Mouse (Mus musculus) embryonic facial prominence, embryonic 11.5 days (tissue): Measurements from ENCODE around the gene Srrm4. TPM values are rescaled to one million over a fixed set of nuclear protein-coding genes. Genes with fewer than 3 reads are reported as not detected.

Source experiments
- ATAC-seq: fragments of 200-750 bp; cut with Nextera tagmentation; replicated peaks from 2 replicates; pipeline ENCODE4 v1.8.0; 2017; ENCODE audit warnings: low read depth; ENCODE audit not compliant: insufficient number of reproducible peaks, low FRiP score, low TSS enrichment
- DNase-seq: peaks from one replicate; pipeline ENCODE4 v3.0.0-alpha.2; 2015; ENCODE audit warnings: low spot score
- H3K27ac ChIP-seq: fragments of 300-500 bp; sonication (generic); replicated peaks from 2 replicates; pipeline ENCODE4 v1.5.1; 2014; ENCODE audit warnings: mild to moderate bottlenecking, low read depth, low read length, control low read depth
- H3K27me3 ChIP-seq: fragments of 300-500 bp; sonication (generic); 2 replicates; pipeline ENCODE4 v1.6.1; 2014; ENCODE audit warnings: mild to moderate bottlenecking, low read length, moderate library complexity, mixed read lengths; ENCODE audit not compliant: control insufficient read depth, insufficient read depth
- H3K36me3 ChIP-seq: fragments of 300-500 bp; sonication (generic); replicated peaks from 2 replicates; pipeline ENCODE4 v1.6.1; 2014; ENCODE audit warnings: low read depth, mild to moderate bottlenecking, low read length, moderate library complexity, mixed read lengths; ENCODE audit not compliant: control insufficient read depth, insufficient read depth
- H3K4me1 ChIP-seq: fragments of 300-500 bp; sonication (generic); 2 replicates; pipeline ENCODE4 v1.6.1; 2014; ENCODE audit warnings: low read length, mixed read lengths; ENCODE audit not compliant: control insufficient read depth, insufficient read depth
- H3K4me2 ChIP-seq: fragments of 300-500 bp; sonication (generic); 2 replicates; pipeline ENCODE4 v1.6.1; 2014; ENCODE audit warnings: low read depth, mild to moderate bottlenecking, control low read depth, low read length, moderate library complexity
- H3K4me3 ChIP-seq: fragments of 300-500 bp; sonication (generic); 2 replicates; pipeline ENCODE4 v1.5.1; 2014; ENCODE audit warnings: low read depth, low read length, control low read depth
- H3K9ac ChIP-seq: fragments of 300-500 bp; sonication (generic); replicated peaks from 2 replicates; pipeline ENCODE4 v1.6.1; 2014; ENCODE audit warnings: mild to moderate bottlenecking, control low read depth, low read length
- H3K9me3 ChIP-seq: fragments of 300-500 bp; sonication (generic); replicated peaks from 2 replicates; pipeline ENCODE4 v1.6.1; 2016; ENCODE audit warnings: mild to moderate bottlenecking, low read length, inconsistent platforms, mixed read lengths; ENCODE audit not compliant: control insufficient read depth
- WGBS: fragments of 180-500 bp; shearing (Covaris S2); extraction: QIAGEN DNeasy Blood & Tissue Kit; methylation state at CpG from one replicate; pipeline ENCODE4 v1.1.7; 2014; 5-methylcytosine and 5-hydroxymethylcytosine counted together
- polyA plus RNA-seq: library from polyadenylated mRNA; unstranded; fragments of >200 nt; fragmentation: Nextera tagmentation; extraction: Ambion mirVana; gene quantifications from 2 replicates; pipeline ENCODE4 v1.2.1, GENCODE M21; 2014

The Srrm4 gene
- polyA plus RNA-seq, 1 experiment from 2014 or later, result 3.4 TPM

DNA sequence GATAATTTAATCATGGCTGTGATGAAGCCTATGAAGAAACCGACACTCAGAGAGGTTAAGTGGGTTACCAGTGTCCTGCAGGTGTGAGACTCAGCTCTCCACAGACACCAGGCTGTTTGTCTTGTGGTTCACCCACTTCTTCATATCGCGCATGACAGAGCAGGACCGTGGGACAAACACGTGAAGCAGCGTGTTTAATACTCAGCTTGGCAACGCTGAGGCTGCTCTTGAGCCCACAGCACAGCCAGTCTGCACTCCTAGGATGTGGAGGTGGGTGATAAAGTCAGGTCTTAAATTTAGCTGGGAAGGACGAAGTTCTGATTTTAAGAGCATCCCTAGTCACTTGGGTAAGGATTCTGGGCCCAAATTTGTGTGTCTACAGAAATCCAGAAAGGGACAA lies 68.1 kb downstream of the Srrm4 start:
- DNase-seq (no peak), ATAC-seq (no peak)
- Histone ChIP-seq H3K9me3 (no peaks in the 10 kb centered on the region), H3K27me3 (no peaks in the 10 kb centered on the region), H3K4me2 (no peak overlapping the region), H3K36me3 (no peaks in the 10 kb centered on the region), H3K4me1 (no peaks in the 10 kb centered on the region), H3K27ac (no peak overlapping the region), H3K4me3 (no peak overlapping the region), H3K9ac (no peak overlapping the region)
- 86% methylated on average over 8 of the region's 8 CpGs for WGBS

DNA sequence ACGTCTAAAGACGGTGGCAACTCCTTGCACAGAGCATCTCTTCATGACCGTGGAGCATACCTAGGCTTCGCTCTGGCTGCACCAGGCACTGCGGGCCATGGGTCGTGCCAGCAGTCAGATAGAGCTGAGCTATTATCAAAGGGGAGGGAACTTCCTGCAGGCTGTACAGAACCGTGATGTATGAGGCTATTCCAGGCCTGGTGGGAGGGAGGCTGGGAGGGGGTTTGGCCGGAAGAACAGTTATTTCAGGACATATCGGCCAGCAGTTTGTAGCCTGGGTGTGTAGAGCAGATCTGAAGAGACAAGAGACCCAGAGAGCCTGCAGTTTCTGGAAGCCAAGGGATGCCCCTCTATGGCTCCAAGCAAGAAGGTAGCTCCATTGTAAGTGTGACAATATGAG lies 68.5 kb downstream of the Srrm4 start:
- no peak overlapping the region for H3K9ac ChIP-seq
- no peak overlapping the region for H3K27ac ChIP-seq
- WGBS, result 76% methylated on average over 9 of the region's 9 CpGs
- no peak overlapping the region for H3K4me2 ChIP-seq
- H3K4me3 ChIP-seq, result no peak overlapping the region
- H3K27me3 ChIP-seq, result no peaks in the 10 kb centered on the region
- no peaks in the 10 kb centered on the region for H3K4me1 ChIP-seq
- H3K36me3 ChIP-seq, result no peaks in the 10 kb centered on the region
- ATAC-seq (no peak), DNase-seq (no peak)
- H3K9me3 ChIP-seq, result no peaks in the 10 kb centered on the region

DNA sequence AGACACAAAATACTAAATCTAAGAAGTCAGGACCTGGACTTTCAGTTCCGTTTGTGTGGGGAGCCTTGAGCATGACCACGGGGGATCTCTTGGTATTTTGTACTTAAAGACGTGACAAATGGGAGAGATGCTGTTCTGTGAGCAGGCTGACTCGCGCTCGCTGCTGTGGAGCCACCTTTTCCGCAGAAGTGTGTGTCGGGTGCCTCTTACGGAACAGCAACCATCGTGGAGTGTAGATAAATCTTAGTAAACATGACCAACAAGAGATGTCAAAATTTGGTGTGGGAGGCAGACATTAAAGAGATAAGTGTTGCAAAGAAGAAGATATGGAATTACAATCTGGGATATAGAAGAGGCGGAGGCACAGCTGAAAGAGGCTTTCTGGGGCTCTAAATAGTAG lies 69.3 kb downstream of the Srrm4 start:
- Histone ChIP-seq H3K4me2 (no peak overlapping the region), H3K9me3 (no peaks in the 10 kb centered on the region), H3K4me1 (no peaks in the 10 kb centered on the region), H3K27me3 (no peaks in the 10 kb centered on the region), H3K4me3 (no peak overlapping the region), H3K9ac (no peak overlapping the region), H3K27ac (no peak overlapping the region), H3K36me3 (no peaks in the 10 kb centered on the region)
- ATAC-seq (no peak), DNase-seq (no peak)
- WGBS, result 87% methylated on average over 11 of the region's 11 CpGs

DNA sequence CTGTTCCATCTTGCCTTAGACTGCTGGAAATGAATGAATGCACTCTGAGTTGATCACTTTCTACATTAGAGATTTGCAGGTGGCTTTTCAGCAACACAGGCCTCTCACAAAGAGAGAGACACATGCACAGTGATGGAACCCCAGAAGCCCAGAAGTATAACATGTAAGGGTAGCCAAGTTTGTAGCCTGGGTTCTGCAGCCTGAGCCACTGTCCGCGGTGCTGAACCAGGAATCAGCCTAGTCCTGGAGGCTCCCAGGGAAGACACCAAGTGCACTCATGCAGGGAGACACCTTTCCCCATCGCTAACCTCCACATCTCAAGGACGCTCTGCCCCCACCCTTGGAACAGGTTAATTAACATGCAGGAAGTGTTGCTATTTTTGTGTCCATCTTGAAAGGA lies 73.6 kb downstream of the Srrm4 start:
- H3K4me3 ChIP-seq, result no peak overlapping the region
- no peaks in the 10 kb centered on the region for H3K9me3 ChIP-seq
- 18% methylated on average over 4 of the region's 4 CpGs for WGBS
- H3K36me3 ChIP-seq, result no peaks in the 10 kb centered on the region
- H3K4me2 ChIP-seq, result no peak overlapping the region
- DNase-seq (peak; percentile 69), ATAC-seq (no peak)
- no peaks in the 10 kb centered on the region for H3K4me1 ChIP-seq
- no peak overlapping the region for H3K27ac ChIP-seq
- H3K9ac ChIP-seq, result no peak overlapping the region
- no peaks in the 10 kb centered on the region for H3K27me3 ChIP-seq

DNA sequence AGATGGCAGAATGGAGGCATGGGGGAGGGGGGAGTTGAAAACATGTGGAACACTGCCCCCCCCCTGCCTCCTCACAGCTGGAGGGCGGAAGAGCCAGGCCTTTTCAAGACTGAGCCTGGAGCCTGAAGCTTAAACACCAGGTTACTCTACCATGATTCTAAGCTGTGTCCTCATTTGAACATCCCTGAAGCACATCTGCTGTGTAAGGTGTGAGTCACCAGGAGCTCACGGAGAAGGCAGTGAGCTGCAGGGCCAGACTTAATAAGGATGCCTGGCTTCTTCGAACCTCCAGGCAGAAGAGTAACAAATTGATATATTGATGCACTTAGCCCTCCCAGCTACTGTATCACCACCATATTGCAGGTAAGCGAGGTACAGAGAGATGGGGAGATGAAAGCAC lies 79.5 kb downstream of the Srrm4 start:
- 82% methylated on average over 4 of the region's 4 CpGs for WGBS
- no peak overlapping the region for H3K4me3 ChIP-seq
- DNase-seq, result no peak
- H3K27me3 ChIP-seq, result no peaks in the 10 kb centered on the region
- H3K4me1 ChIP-seq, result no peaks in the 10 kb centered on the region
- no peak for ATAC-seq
- H3K4me2 ChIP-seq, result no peak overlapping the region
- no peaks in the 10 kb centered on the region for H3K9me3 ChIP-seq
- no peaks in the 10 kb centered on the region for H3K36me3 ChIP-seq
- no peak overlapping the region for H3K9ac ChIP-seq
- H3K27ac ChIP-seq, result no peak overlapping the region

DNA sequence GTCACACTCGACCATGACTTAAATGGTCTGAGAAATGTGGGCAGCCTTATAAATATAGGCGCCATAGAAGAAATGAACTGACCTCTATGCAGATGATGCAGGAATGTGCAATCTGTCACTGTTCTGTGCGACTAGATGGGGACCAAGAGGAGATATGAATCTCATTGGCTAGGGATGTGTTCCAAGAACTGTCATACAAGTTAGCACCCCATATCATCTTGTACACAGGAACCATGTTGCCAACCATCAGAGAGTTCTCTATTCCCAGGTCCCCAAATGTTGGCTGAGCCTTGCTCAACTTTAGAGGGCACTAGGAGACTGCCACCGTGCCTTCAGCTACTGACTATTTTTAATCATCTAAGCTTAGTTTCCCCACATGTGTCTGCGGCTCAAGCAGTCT lies 81.4 kb downstream of the Srrm4 start:
- WGBS, result 83% methylated on average over 5 of the region's 5 CpGs
- Histone ChIP-seq H3K9me3 (no peaks in the 10 kb centered on the region), H3K4me3 (no peak overlapping the region), H3K36me3 (no peaks in the 10 kb centered on the region), H3K9ac (no peak overlapping the region), H3K4me2 (no peak overlapping the region), H3K27me3 (no peaks in the 10 kb centered on the region), H3K27ac (no peak overlapping the region), H3K4me1 (no peaks in the 10 kb centered on the region)
- DNase-seq, result no peak
- no peak for ATAC-seq

DNA sequence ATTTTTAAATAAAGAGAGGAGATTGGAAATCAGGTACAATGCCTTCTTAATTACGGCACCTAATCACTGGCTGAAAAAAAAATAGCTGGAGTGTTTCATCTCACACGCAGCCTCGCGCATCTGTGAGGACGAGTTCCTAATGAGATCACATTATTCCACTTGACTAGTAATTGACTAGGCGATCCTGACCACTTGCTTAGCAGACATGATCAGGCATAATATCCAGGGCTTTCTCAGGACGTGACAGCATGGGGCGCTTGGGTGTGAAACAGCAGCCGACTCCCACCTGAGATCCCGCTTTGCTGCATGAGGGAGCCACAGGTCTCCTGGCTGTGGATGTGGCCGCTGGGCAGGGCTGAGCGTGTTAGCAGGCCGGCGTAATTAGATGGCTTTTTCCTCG lies 90.3 kb downstream of the Srrm4 start:
- Histone ChIP-seq H3K9me3 (no peaks in the 10 kb centered on the region), H3K36me3 (no peaks in the 10 kb centered on the region), H3K9ac (no peak overlapping the region), H3K4me3 (no peak overlapping the region), H3K4me2 (no peak overlapping the region), H3K4me1 (no peaks in the 10 kb centered on the region), H3K27me3 (no peaks in the 10 kb centered on the region), H3K27ac (no peak overlapping the region)
- ATAC-seq (no peak), DNase-seq (no peak)
- WGBS, result 69% methylated on average over 15 of the region's 15 CpGs

DNA sequence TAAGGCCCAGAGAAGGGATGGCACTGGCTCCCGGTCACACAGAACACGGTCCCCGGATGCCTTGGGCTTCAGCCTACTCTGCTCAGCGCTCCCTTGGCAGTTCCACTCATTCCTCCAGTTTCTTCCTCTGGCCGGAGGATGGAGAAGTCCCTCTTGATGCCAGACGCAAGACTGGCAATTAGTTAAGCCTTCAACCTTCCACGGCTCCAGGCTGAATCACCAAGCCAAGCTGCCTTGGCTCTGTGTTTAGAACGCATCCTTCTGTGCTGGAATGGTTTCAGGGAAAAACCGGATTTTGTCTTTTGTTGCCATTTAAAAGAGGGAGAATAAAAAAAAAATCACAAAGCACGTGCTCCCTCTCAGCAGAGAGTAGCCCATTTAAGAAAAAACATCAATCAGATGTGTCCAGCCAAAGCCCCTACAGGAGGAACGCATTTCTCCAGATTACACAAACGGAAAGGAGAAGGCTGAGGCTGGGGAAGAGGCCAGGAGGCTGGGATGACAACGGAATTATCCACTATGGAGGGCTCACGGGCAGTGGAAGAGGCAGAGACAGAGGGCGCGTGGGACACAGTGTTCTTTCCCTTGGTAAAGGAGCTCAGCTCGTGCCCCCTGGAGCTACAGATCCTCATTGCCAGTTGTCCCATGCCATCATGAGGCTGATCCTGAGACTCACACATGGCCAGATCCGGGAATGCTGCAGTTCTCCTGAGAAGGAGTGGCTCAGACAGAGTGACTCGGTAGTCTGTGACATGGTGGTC lies 92.6 kb downstream of the Srrm4 start:
- Histone ChIP-seq H3K9ac (no peak overlapping the region), H3K9me3 (no peaks in the 10 kb centered on the region), H3K27ac (no peak overlapping the region), H3K36me3 (no peaks in the 10 kb centered on the region), H3K27me3 (no peaks in the 10 kb centered on the region), H3K4me2 (no peak overlapping the region), H3K4me1 (no peaks in the 10 kb centered on the region), H3K4me3 (no peak overlapping the region)
- ATAC-seq, result no peak
- no peak for DNase-seq
- 81% methylated on average over 19 of the region's 19 CpGs for WGBS
